ENCODE assay signal across 12 mouse cellular contexts in the genomic region with DNA sequence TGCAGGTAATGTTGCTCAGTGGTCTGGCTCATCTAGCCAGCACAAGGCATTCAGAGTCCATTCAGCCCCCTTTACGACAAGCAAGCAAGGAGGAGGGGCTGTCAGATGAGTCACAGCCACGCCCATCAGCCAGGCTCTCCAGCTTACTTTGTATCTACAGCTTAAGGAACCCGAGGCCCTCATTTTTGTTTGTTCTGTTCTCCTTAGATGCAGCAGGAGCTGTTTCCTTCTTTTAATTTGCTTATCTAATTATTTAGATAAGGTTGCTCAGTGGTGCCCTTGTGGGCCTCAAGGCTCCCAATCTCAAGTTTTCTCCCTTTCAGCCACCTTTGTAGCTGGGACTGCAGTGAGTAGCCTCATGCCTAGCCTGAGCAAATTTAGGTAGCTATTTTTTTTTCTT. TPM values are rescaled to one million over a fixed set of nuclear protein-coding genes. Genes with fewer than 3 reads are reported as not detected.
DNase-seq lines count a peak whose midpoint lies in the region; ATAC-seq and TF ChIP-seq lines count a peak whose summit lies in the region.
"Had no signal": no experiment of that assay in that cellular context is flagged by ENCODE, and none has a peak within 500 bp of the region (broad histone marks: within the 10 kb centered on the region; RNA-seq: fewer than 3 reads in every experiment).

No protein-coding gene starts in this region.

- no peak overlapping the region for H3K27ac ChIP-seq in intestine, embryonic 14.5 days (ENCODE audit: low read depth)
- H3K27ac ChIP-seq in intestine, postnatal 0 days (ENCODE audit: low read depth, low read length), result no peak overlapping the region
- no peak overlapping the region for H3K27ac ChIP-seq in embryonic facial prominence, embryonic 14.5 days (replicated peaks; ENCODE audit: low read depth, low read length)
- H3K27ac ChIP-seq: kidney, embryonic 15.5 days; neural tube, embryonic 15.5 days had no signal

- H3K9ac ChIP-seq in intestine, embryonic 14.5 days (ENCODE audit: low read length), result no peak overlapping the region
- no peak overlapping the region for H3K9ac ChIP-seq in intestine, postnatal 0 days (ENCODE audit: low read depth, low read length)
- H3K9ac ChIP-seq in embryonic facial prominence, embryonic 14.5 days (ENCODE audit: low read depth, low read length), result no peak overlapping the region
- H3K9ac ChIP-seq: kidney, embryonic 15.5 days; neural tube, embryonic 15.5 days had no signal

- H3K4me2 ChIP-seq in intestine, embryonic 14.5 days (ENCODE audit: low read length), result no peak overlapping the region
- H3K4me2 ChIP-seq in intestine, postnatal 0 days (replicated peaks; ENCODE audit: low read depth), result no peak overlapping the region
- H3K4me2 ChIP-seq in embryonic facial prominence, embryonic 14.5 days (ENCODE audit: low read depth, low read length), result no peak overlapping the region
- H3K4me2 ChIP-seq: kidney, embryonic 15.5 days; neural tube, embryonic 15.5 days had no signal

- H3K4me3 ChIP-seq in intestine, embryonic 14.5 days (ENCODE audit: low read depth, low read length), result no peak overlapping the region
- H3K4me3 ChIP-seq in intestine, postnatal 0 days (ENCODE audit: low read depth, low read length), result no peak overlapping the region
- H3K4me3 ChIP-seq in embryonic facial prominence, embryonic 14.5 days (ENCODE audit: low read depth, low read length), result no peak overlapping the region
- H3K4me3 ChIP-seq: kidney, embryonic 15.5 days; neural tube, embryonic 15.5 days had no signal

- WGBS in intestine, embryonic 14.5 days, result 23% methylated on average over 3 of the region's 3 CpGs
- WGBS in intestine, postnatal 0 days, result 12% methylated on average over 3 of the region's 3 CpGs
- 25% methylated on average over 3 of the region's 3 CpGs for WGBS in embryonic facial prominence, embryonic 14.5 days

- no peaks in the 10 kb centered on the region for H3K27me3 ChIP-seq in intestine, embryonic 14.5 days (replicated peaks; ENCODE audit: control insufficient read depth, insufficient read depth, low read length)
- H3K27me3 ChIP-seq in intestine, postnatal 0 days (replicated peaks; ENCODE audit: control insufficient read depth, insufficient read depth, low read length), result no peaks in the 10 kb centered on the region
- no peaks in the 10 kb centered on the region for H3K27me3 ChIP-seq in embryonic facial prominence, embryonic 14.5 days (replicated peaks; ENCODE audit: control insufficient read depth, insufficient read depth, low read length)
- H3K27me3 ChIP-seq: kidney, embryonic 15.5 days; neural tube, embryonic 15.5 days had no signal

- H3K36me3 ChIP-seq in intestine, embryonic 14.5 days (ENCODE audit: control insufficient read depth, insufficient read depth, low read length), result no peaks in the 10 kb centered on the region
- H3K36me3 ChIP-seq in intestine, postnatal 0 days (ENCODE audit: control insufficient read depth, insufficient read depth), result no peaks in the 10 kb centered on the region
- no peaks in the 10 kb centered on the region for H3K36me3 ChIP-seq in embryonic facial prominence, embryonic 14.5 days (ENCODE audit: control insufficient read depth, insufficient read depth, low read length)
- H3K36me3 ChIP-seq: kidney, embryonic 15.5 days; neural tube, embryonic 15.5 days had no signal

- H3K9me3 ChIP-seq in intestine, embryonic 14.5 days (ENCODE audit: control insufficient read depth, low read length), result no peaks in the 10 kb centered on the region
- H3K9me3 ChIP-seq in intestine, postnatal 0 days (ENCODE audit: control insufficient read depth), result no peaks in the 10 kb centered on the region
- no peaks in the 10 kb centered on the region for H3K9me3 ChIP-seq in embryonic facial prominence, embryonic 14.5 days (ENCODE audit: control insufficient read depth, low read length)
- H3K9me3 ChIP-seq: kidney, embryonic 15.5 days; neural tube, embryonic 15.5 days had no signal

- ATAC-seq in intestine, embryonic 14.5 days (replicated peaks; ENCODE audit: low FRiP score, low TSS enrichment, low read depth), result peak; percentile 81; the same call in 1 of the 2 replicates
- no peak for ATAC-seq in intestine, postnatal 0 days
- no peak for ATAC-seq in embryonic facial prominence, embryonic 14.5 days (ENCODE audit: low read depth)
- peak; percentile 89 for ATAC-seq in megakaryocyte-erythroid progenitor cell, adult 5-6 weeks (replicated peaks; ENCODE audit: low FRiP score, low TSS enrichment, poor library complexity, severe bottlenecking)

- no peak for DNase-seq in intestine, embryonic 14.5 days (ENCODE audit: low spot score)
- peak; percentile 94 for DNase-seq in MEL-GATA-1-ER (ENCODE audit: extremely low read depth, low read depth)
- peak; percentile 25 for DNase-seq in embryonic facial prominence, embryonic 14.5 days (ENCODE audit: low spot score)
- DNase-seq in thymus, adult 18-20 months, result no peak
- no peak for DNase-seq in kidney, postnatal 14 days
- DNase-seq in adrenal gland, postnatal 10 days, result no peak
- DNase-seq: heart, postnatal 36 days; right cerebral cortex, postnatal 14 days had no signal

- H3K4me1 ChIP-seq in intestine, embryonic 14.5 days (replicated peaks; ENCODE audit: control insufficient read depth, insufficient read depth, low read length), result no peaks in the 10 kb centered on the region
- no peaks in the 10 kb centered on the region for H3K4me1 ChIP-seq in intestine, postnatal 0 days (replicated peaks; ENCODE audit: control insufficient read depth, insufficient read depth, low read length)
- no peaks in the 10 kb centered on the region for H3K4me1 ChIP-seq in embryonic facial prominence, embryonic 14.5 days (ENCODE audit: control insufficient read depth, insufficient read depth, low read length)
- H3K4me1 ChIP-seq: kidney, embryonic 15.5 days; neural tube, embryonic 15.5 days had no signal

- TF ChIP-seq CTCF in intestine, postnatal 0 days (IDR thresholded peaks at IDR 0.05; ENCODE audit: low read depth), result no peak

RNA-seq across cellular contexts. Expression of a gene that starts 20.3 kb away (rescaled TPM):
- 88.7 and 91.9 TPM in 2 replicates for polyA plus RNA-seq in intestine, embryonic 14.5 days (2014; fragmentation: Nextera tagmentation; extraction: Ambion mirVana)
- polyA plus RNA-seq in intestine, postnatal 0 days (2015; fragmentation: Nextera tagmentation; extraction: Ambion mirVana), result 21.1 and 26.3 TPM in 2 replicates
- 69.3 and 75.4 TPM in 2 replicates for polyA plus RNA-seq in embryonic facial prominence, embryonic 14.5 days (2014; fragmentation: Nextera tagmentation; extraction: Ambion mirVana)
- 204 and 218 TPM in 2 replicates for total RNA-seq in megakaryocyte-erythroid progenitor cell, adult 5-6 weeks (2014; fragmentation: Nextera tagmentation)
- 244 and 279 TPM in 2 replicates for total RNA-seq in megakaryocyte-erythroid progenitor cell, adult 5-6 weeks (2017)
- 100 to 1,000 TPM in 1 of 2 experiments, 10 to 100 TPM in 1; 81.9 to 110 TPM for total RNA-seq in adrenal gland, postnatal 10 days (2021)

RNA-seq across cellular contexts. Expression of a gene that starts 45.0 kb away (rescaled TPM):
- 41.0 and 43.4 TPM in 2 replicates for polyA plus RNA-seq in intestine, embryonic 14.5 days (2014; fragmentation: Nextera tagmentation; extraction: Ambion mirVana)
- 12.1 and 13.3 TPM in 2 replicates for polyA plus RNA-seq in intestine, postnatal 0 days (2015; fragmentation: Nextera tagmentation; extraction: Ambion mirVana)
- polyA plus RNA-seq in embryonic facial prominence, embryonic 14.5 days (2014; fragmentation: Nextera tagmentation; extraction: Ambion mirVana), result 33.6 and 34.6 TPM in 2 replicates
- total RNA-seq in megakaryocyte-erythroid progenitor cell, adult 5-6 weeks (2014; fragmentation: Nextera tagmentation), result 38.8 and 42.9 TPM in 2 replicates
- total RNA-seq in megakaryocyte-erythroid progenitor cell, adult 5-6 weeks (2017), result 21.0 and 22.4 TPM in 2 replicates
- total RNA-seq in adrenal gland, postnatal 10 days (2021), result 10 to 100 TPM; 26.0 to 31.2 TPM

Comparison
In these comparisons a context has a peak if more than half of its experiments do, and no peak if none do; other contexts are left out.
1. ATAC-seq: peak in intestine, embryonic 14.5 days (single experiment) and megakaryocyte-erythroid progenitor cell, adult 5-6 weeks (single experiment); none in intestine, postnatal 0 days (single experiment) and embryonic facial prominence, embryonic 14.5 days (single experiment).
2. DNase-seq: peak in MEL-GATA-1-ER (single experiment) and embryonic facial prominence, embryonic 14.5 days (single experiment); none in intestine, embryonic 14.5 days (single experiment), thymus, adult 18-20 months (0 of 2), kidney, postnatal 14 days (single experiment) and adrenal gland, postnatal 10 days (single experiment).